Mouse (Mus musculus) liver, embryonic 14.5 days (tissue): ENCODE results near the gene Spc24. TPM values are rescaled to one million over a fixed set of nuclear protein-coding genes. Genes with fewer than 3 reads are reported as not detected.

Experiments
- ATAC-seq: fragments of 200-750 bp; cut with Nextera tagmentation; 2 replicates; pipeline ENCODE4 v1.8.0; 2017; ENCODE audit warnings: moderate number of reproducible peaks, mild to moderate bottlenecking, moderate library complexity; ENCODE audit not compliant: insufficient read depth
- DNase-seq, 3 experiments: peaks; one replicate each; pipeline ENCODE4 v3.0.0-alpha.2; 2012 to 2013; ENCODE audit warnings: low read depth in 3 of 3, low spot score in 3 of 3
- H3K27ac ChIP-seq: fragments of 300-500 bp; sonication (generic); 2 replicates; pipeline ENCODE4 v1.5.1; 2014; ENCODE audit warnings: moderate library complexity, mild to moderate bottlenecking, control low read depth, inconsistent platforms
- H3K27me3 ChIP-seq: fragments of 300-500 bp; sonication (generic); 2 replicates; pipeline ENCODE4 v1.6.1; 2014; ENCODE audit warnings: mild to moderate bottlenecking, low read length, moderate library complexity; ENCODE audit not compliant: control insufficient read depth, insufficient read depth
- H3K36me3 ChIP-seq: fragments of 300-500 bp; sonication (generic); replicated peaks from 2 replicates; pipeline ENCODE4 v1.6.1; 2014; ENCODE audit warnings: low read depth; ENCODE audit not compliant: control insufficient read depth, insufficient read depth
- H3K4me1 ChIP-seq, 2 experiments: fragments of 200-500 bp in 1 of 2; fragments of 300-500 bp in 1 of 2; sonication (generic) in 1 of 2; replicated peaks; 2 replicates each; pipeline ENCODE4 v1.6.1; 2012 to 2014; ENCODE audit warnings: antibody characterized with exemption in 1 of 2, inconsistent platforms in 1 of 2, low read length in 1 of 2; ENCODE audit not compliant: control insufficient read depth in 2 of 2, insufficient read depth in 2 of 2
- H3K4me2 ChIP-seq: fragments of 300-500 bp; sonication (generic); 2 replicates; pipeline ENCODE4 v1.6.1; 2014; ENCODE audit warnings: low read depth, mild to moderate bottlenecking, control low read depth, moderate library complexity
- H3K4me3 ChIP-seq, 2 experiments: fragments of 200-500 bp in 1 of 2; fragments of 300-500 bp in 1 of 2; sonication (generic) in 1 of 2; 2 replicates each; pipeline ENCODE4 v1.5.1; 2012 to 2014; ENCODE audit warnings: low read depth in 2 of 2, low read length in 2 of 2, mild to moderate bottlenecking in 2 of 2, control low read depth in 1 of 2, inconsistent platforms in 1 of 2, moderate library complexity in 1 of 2; ENCODE audit not compliant: insufficient read depth in 1 of 2
- H3K9ac ChIP-seq: fragments of 300-500 bp; sonication (generic); replicated peaks from 2 replicates; pipeline ENCODE4 v1.6.1; 2014; ENCODE audit warnings: mild to moderate bottlenecking, control low read depth, moderate library complexity
- H3K9me3 ChIP-seq: fragments of 300-500 bp; sonication (generic); 2 replicates; pipeline ENCODE4 v1.6.1; 2016; ENCODE audit warnings: low read length, mixed read lengths; ENCODE audit not compliant: control insufficient read depth
- CTCF ChIP-seq: IDR thresholded peaks from 2 replicates; pipeline ENCODE4 v1.5.1; 2016; ENCODE audit warnings: antibody characterized with exemption, low read depth, control low read depth
- EP300 ChIP-seq: IDR thresholded peaks from 2 replicates; pipeline ENCODE4 v1.6.1; 2016; ENCODE audit warnings: antibody characterized with exemption, low read depth
- WGBS: fragments of 180-500 bp; shearing (Covaris S2); extraction: QIAGEN DNeasy Blood & Tissue Kit; methylation state at CpG from one replicate; pipeline ENCODE4 v1.1.7; 2014; ENCODE audit not compliant: insufficient replicate concordance; 5-methylcytosine and 5-hydroxymethylcytosine counted together
- polyA plus RNA-seq, 2 experiments: library from polyadenylated mRNA; depleted of rRNA in 1 of 2; stranded (reverse) in 1 of 2; unstranded in 1 of 2; fragments of >200 nt; fragmentation: Nextera tagmentation in 1 of 2; extraction: Ambion mirVana in 1 of 2; gene quantifications; 2 replicates each; pipeline versions ENCODE4 v1.2.1 to v1.2.3; 2012 to 2014

Spc24 gene
- polyA plus RNA-seq, 2 experiments = 52.4 to 92.2 TPM

GRCm38 (mm10) chr9:21741514-21741913 lies 18.6 kb downstream of the Spc24 start:
- WGBS = 45% methylated on average over 11 of the region's 11 CpGs
- peaks cover 47% of the 10 kb centered on the region for H3K36me3 ChIP-seq
- no peaks in the 10 kb centered on the region for H3K27me3 ChIP-seq
- peak overlapping the region; percentile 3 for H3K27ac ChIP-seq
- H3K4me1 ChIP-seq = peaks cover 8 to 12% of the 10 kb centered on the region in 2 experiments
- TF ChIP-seq EP300 = no peak
- no peak for TF ChIP-seq CTCF
- no peak overlapping the region for H3K4me3 ChIP-seq
- peak overlapping the region; percentile 8; the same call in 1 of the 2 replicates for H3K4me2 ChIP-seq
- no peaks in the 10 kb centered on the region for H3K9me3 ChIP-seq
- ATAC-seq (peak; percentile 78), DNase-seq (no peak)
- no peak overlapping the region for H3K9ac ChIP-seq

DNA sequence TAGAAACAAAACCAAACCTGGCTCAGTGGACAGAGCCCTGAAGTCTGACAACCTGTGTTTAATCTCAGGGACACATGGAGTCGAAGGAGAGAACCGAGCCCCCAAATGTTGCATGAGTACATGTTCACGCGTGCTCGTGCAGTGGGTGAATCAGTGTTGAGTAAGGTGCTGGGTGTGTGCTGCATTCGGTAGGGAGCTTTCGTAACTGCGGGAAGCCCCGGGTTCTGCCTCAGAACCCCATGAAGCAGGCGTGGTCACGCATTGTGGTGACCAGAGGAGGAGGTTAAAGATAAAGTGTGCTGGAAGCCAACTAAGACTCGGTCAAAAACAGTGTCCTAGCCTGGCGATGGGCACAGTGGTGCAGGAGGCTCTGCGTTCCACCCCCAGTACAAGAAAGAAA lies 19.7 kb downstream of the Spc24 start:
- no peak for DNase-seq
- 77% methylated on average over 14 of the region's 14 CpGs for WGBS

DNA sequence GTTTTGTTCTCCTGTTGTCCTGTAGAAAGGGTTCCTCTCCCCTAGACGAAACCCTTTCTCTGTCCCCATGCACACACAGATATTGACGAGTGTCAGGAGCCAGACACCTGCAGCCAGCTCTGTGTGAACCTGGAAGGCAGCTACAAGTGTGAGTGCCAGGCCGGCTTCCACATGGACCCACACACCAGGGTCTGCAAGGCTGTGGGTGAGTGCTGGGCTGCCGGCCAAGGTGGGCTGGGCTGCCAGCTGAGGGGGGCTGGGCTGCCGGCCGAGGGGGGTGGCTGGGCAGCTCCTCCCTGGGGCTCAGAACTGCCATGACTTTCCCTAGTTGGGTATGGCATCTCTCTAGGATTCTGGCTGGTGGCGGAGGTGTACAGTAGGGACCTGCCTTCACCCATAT lies 21.3 kb downstream of the Spc24 start:
- H3K36me3 ChIP-seq = peaks cover 36% of the 10 kb centered on the region
- TF ChIP-seq CTCF (no peak), EP300 (no peak)
- ATAC-seq (no peak), DNase-seq (no peak)
- WGBS = 72% methylated on average over 7 of the region's 7 CpGs
- peaks cover 8 to 12% of the 10 kb centered on the region in 2 experiments for H3K4me1 ChIP-seq
- no peaks in the 10 kb centered on the region for H3K27me3 ChIP-seq
- no peak overlapping the region for H3K27ac ChIP-seq
- no peaks in the 10 kb centered on the region for H3K9me3 ChIP-seq
- no peak overlapping the region for H3K4me3 ChIP-seq
- no peak overlapping the region for H3K9ac ChIP-seq
- H3K4me2 ChIP-seq = no peak overlapping the region

More for the DNA sequence above, 19.7 kb downstream of the Spc24 start:
- Histone ChIP-seq H3K4me3 (no peak overlapping the region), H3K36me3 (peaks cover 38% of the 10 kb centered on the region), H3K9ac (no peak overlapping the region), H3K27ac (no peak overlapping the region), H3K4me2 (no peak overlapping the region), H3K9me3 (no peaks in the 10 kb centered on the region), H3K27me3 (no peaks in the 10 kb centered on the region), H3K4me1 (peaks cover 8 to 12% of the 10 kb centered on the region in 2 experiments)
- ATAC-seq = no peak
- TF ChIP-seq EP300 (no peak), CTCF (no peak)

GRCm38 (mm10) chr9:21737188-21737587 lies 22.9 kb downstream of the Spc24 start:
- H3K4me2 ChIP-seq = no peak overlapping the region
- H3K36me3 ChIP-seq = peaks cover 46% of the 10 kb centered on the region
- no peak overlapping the region for H3K4me3 ChIP-seq
- no peak overlapping the region for H3K9ac ChIP-seq
- 86% methylated on average over 10 of the region's 10 CpGs for WGBS
- no peaks in the 10 kb centered on the region for H3K9me3 ChIP-seq
- ATAC-seq (no peak), DNase-seq (no peak)
- peaks cover 7 to 12% of the 10 kb centered on the region in 2 experiments for H3K4me1 ChIP-seq
- TF ChIP-seq EP300 (no peak), CTCF (no peak)
- H3K27ac ChIP-seq = no peak overlapping the region
- no peaks in the 10 kb centered on the region for H3K27me3 ChIP-seq

- Histone ChIP-seq H3K27ac (no peak overlapping the region), H3K9me3 (no peaks in the 10 kb centered on the region), H3K4me3 (no peak overlapping the region), H3K4me1 (peaks cover under 1 to 5% of the 10 kb centered on the region in 2 experiments; a peak in 3 of 4 replicates), H3K27me3 (no peaks in the 10 kb centered on the region), H3K36me3 (peaks cover 47% of the 10 kb centered on the region), H3K9ac (no peak overlapping the region), H3K4me2 (no peak overlapping the region)
- WGBS = 78% methylated on average over 3 of the region's 3 CpGs
- ATAC-seq (no peak), DNase-seq (no peak)
- TF ChIP-seq EP300 = no peak
- no peak for TF ChIP-seq CTCF
Measured at GRCm38 (mm10) chr9:21736580-21736979, 23.5 kb downstream of the Spc24 start.
